Mouse (Mus musculus) urinary bladder, adult 2 months (tissue): ENCODE measurements around the gene Cep89. TPM values are rescaled to one million over a fixed set of nuclear protein-coding genes. Genes with fewer than 3 reads are reported as not detected.

Experiments
- DNase-seq: peaks from one replicate; pipeline ENCODE4 v3.0.0; 2022; ENCODE audit warnings: low spot score
- polyA plus RNA-seq: library from polyadenylated mRNA; depleted of rRNA; stranded (reverse); fragments of >200 nt; gene quantifications from 2 replicates; pipeline ENCODE4 v1.2.3, GENCODE M21; 2012

The Cep89 gene
- polyA plus RNA-seq, 1 experiment, result 13.4 TPM

DNA sequence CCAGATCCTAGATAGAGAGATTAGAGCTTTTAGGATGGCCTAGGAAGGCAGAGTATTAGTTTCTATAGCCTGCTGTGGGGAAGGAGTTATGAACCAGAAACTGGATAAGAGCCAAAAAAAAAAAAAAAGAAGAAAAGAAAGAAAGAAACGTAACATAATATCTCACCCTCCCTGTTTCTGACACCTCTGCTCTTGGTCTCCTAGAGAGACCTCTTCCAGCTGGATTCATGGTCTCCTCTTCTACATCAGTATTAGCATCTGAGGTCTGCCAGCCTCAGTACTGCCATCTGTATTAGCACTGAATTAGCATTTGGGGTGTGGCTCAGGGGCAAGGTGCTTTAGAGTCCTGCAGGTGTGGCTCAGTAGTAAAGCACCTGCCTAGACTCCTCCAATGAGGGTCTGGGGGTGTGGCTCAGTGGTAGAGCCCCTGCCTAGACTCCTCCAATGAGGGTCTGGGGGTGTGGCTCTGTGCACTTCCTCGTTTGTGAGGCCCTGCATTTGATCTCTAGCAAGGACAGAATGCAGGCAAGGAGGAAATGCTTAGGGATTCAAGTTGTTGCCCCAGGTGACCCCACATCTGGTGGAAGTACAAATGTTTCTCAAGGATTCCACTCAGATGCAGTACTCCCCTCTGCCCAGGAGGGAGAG lies 14.0 kb upstream of the Cep89 start:
- DNase-seq, result no peak

DNA sequence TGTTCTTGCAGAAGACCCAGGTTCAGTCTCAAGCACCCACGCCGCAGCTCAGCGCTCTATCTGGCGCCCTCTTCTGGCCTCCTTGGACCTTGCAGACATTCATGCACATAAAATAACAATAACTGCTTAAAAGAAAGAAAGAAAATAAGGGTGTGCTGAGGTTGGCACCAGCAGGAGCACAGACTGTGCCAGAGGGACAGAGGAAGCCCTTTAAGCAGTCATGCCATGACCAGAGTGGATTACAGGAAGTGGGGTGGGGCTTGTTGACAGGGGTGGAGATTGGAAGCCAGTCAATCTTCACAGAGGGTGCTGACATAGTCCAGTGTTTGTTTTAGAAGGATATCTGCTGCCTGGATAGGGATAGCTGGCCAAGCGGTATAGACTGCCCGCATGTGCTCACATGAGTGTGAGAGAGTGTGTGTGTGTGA lies 10.3 kb upstream of the Cep89 start:
- no peak for DNase-seq

DNA sequence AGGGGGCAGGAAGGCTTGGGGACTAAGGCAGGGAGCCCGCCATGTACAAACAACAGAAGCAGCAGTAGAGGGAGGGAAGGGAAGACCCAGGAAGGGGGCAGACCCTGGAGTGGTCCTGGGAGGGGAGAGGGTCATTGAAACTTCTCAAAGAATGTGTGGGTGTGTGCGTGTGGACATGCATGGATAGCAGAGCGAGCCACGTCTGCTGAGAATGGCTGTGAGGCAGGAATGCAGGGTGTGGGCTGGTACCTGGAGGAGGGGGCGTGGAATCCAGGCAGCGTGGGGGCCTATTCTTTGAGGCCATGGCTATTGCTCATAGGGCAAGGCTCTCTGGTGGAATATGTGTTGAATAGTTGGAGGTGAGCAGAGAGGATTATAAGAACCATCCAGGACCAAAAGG lies 8.1 kb upstream of the Cep89 start:
- DNase-seq, result no peak

DNA sequence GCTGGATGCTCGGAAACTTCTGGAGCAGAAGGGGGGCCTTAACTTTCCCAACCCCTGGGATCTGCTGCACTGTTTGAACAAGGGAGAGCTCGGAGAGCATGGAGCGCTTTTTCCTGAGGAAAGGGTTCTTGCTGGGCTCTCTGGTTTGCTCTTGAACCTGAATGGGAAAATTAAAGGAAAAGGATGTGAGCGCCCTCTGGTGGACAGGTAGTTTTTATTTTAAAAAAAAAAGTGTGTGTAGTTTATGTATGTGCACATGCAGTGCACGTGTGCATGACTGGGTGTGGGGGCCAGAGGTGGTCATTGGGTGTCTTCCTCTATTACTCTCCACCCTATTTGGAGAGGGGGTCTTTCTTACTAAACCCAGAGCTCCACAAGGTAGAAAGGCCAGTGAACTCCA lies 3.9 kb upstream of the Cep89 start:
- DNase-seq, result no peak

DNA sequence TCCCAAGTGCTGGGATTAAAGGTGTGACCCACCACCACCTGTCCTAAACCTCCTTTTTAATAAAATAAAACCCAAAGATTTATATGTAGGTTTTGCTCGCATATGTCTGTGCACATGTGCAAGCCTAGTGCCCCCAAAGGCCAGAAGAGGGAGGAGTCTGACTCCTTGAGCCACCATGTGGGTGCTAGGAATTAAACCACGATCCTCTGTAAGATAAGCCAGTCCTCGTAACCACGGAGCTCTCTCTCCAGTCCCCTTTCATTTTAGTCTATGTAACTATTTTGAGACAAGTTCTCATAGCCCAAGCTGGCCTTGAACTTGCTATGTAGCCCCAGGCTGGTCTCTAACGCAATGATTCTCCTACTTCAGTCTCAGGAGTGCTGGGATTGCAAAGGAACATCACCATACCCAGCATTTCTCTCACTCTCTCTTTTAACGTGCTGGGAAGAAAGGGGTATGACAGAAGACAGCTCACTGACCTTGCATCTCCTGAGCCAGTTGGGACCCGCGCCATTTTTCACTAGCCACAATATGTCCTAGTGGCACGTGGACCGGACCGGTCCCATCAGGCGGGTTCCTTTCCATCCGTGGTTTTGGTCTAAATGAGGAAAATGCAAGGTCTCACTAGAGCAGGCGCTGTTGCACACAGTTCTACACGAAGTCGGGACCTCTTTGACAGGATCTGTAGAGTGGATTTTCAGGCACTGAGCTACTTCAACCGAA lies 940 bp upstream of the Cep89 start:
- DNase-seq, result no peak

DNA sequence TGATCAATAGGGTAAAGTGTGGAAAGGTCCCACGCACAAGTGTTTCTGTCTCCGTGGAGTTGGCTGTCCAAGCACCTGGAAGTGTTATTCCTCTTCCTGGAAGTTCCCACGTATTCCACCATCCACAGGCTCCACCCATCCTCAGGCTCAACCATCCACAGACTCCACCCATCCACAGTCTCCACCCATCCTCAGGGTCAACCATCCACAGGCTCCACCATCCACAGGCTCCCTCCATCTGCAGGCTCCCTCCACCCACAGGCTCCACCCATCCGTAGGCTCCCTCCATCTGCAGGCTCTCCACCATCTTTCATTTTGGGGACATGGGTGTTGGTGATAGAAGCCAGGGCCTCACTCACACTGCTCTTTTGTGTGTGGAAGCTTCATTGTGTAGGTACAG lies 4.3 kb downstream of the Cep89 start:
- DNase-seq, result no peak

DNA sequence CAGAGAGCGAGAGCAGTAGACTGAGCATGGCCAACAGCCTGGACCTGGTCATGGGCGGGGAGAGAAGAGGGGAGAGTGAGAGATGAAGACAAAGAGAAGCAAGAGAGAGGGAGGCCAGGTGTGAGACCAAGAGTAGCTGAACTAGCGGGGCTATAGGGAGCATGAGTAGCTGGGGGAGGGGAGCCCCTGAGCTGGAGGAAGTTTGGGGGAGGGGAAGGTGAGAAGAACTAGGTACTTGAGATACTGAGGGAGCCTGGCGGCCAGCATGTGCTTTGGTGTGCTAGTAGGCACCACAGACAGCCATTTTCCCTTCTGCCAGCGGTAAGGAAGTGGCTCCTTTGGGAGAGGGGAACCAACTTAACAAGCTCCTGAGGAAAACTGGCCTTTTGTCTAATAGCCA lies 18.4 kb downstream of the Cep89 start:
- DNase-seq, result no peak

DNA sequence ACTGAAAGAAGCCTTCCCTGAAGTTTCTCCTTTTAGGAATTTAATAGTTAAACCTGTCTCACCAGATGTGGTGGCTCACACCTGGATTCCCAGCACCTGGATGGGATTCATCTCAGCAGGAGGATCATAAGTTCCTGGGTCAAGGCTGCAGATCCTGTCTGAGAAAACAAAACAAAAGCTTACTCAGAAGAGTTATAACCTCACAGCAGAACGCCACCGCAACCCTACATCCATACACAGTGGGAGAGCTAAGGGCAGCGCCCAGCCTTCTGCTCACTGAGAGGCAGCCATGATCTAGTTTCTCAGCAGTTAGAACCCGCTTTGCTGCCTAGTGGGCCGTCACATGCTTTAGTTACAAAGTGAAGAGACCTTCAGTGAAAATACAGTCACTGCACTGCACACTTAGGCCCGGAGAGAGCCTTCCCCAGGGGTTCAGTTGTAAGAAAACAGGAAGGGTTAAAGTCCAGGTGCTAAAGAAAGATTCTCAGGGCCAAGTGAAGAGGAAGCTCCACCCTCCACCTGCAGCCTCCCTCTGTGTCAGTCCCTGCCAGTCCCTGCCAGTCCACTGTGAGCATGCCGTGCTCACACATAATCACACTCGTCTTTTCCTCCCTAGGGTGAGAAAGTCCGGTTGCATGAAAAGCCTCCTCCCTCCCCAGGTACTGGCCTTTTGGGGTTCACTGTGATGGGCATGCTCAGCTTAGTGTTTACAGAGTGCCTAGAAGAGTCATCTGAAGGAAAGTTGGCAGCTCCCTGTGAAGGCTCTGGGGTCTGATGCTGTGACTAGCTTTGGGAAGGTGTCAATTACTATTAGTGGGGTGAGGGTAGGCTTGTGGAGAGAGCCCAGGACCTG lies 19.2 kb downstream of the Cep89 start:
- DNase-seq, result no peak

DNA sequence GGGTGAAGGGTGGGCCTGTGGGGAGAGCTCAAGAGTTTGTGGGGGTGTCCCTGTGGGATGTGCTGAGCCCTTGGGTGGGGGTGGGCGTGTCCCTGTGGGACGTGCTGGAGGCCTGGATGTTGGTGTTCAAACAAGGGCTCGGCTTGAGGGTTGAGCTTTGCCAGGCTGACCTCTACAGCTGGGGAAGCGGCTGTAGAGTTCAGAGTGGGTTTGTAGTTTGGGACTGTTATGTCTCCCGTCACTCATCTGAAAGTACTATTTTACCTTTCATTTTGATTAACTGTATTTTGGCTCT lies 19.8 kb downstream of the Cep89 start:
- no peak for DNase-seq

DNA sequence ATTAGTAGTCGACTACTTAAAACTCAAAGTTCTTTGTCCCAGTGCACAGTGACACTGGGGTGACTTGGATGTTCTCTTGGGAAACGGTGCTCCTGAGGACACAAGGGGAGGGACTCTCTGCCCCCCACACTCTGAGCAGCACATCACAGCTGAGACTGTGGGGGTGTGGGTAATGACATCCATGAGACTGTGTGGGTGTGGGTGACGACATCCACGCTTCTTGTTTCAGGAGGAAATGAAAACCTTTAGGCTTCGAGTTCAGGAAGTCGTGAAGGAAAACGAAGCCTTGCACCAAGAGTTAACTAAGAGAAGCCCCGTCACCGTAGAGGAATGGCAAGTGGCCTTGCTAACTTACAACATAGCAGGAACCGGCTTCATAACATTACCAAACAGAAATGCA lies 26.2 kb downstream of the Cep89 start:
- no peak for DNase-seq

DNA sequence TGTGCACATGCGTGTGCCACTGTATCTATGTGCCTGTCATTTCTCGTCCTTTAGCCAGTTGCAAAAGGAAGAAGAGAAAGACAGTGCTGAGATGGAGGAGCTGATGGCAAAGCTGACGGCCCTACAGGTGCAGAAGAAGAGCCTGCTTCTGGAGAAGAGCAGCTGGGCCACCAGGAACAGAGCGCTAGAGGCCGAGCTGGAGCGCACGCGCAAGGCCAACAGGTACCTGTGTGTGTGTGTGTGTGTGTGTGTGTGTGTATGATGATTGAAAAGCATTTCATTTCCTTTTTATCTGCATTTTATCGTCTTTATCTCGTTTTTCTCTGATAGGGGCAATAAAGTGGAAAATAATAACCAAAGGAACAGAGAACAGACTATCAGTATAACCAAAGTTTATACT lies 31.3 kb downstream of the Cep89 start:
- no peak for DNase-seq

DNA sequence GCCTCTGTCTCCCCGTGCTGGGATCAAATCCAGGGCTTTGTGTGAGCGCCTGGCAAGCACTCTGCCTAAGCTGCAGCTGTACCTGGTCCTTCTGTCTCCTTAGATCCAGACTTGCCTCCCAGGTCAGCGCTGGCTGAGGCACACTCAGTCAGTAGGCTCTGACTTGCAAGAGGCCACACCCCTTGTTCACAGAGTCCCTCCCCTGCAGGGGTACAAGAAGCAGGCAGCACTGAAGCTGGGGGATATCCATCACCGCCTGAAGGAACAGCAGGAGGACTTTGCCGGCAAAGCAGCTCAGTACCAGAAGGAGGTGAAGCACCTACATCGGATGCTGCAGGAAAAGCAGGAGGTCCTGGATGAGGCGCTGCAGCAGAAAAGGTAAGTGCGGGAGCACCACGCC lies 38.4 kb downstream of the Cep89 start:
- DNase-seq, result no peak

DNA sequence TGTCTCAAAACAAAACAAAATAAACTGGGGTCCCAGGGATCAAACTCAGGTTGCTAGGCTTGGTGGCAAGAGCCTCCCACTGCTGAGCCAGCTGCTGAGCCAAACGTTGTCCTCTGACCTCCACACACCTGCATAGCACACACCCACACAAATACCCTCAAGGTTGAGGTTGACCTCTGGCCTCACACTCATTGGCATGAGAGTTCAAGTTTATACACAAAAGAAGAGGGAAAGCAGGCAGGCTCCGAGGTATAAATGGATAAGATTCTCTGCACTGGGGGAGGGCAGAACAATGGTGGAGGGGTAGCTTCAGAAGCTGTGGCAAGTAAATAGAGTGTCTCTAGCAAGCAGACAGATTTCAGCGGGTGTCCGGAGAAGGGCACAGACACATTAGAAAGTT lies 50.7 kb downstream of the Cep89 start:
- DNase-seq, result no peak

DNA sequence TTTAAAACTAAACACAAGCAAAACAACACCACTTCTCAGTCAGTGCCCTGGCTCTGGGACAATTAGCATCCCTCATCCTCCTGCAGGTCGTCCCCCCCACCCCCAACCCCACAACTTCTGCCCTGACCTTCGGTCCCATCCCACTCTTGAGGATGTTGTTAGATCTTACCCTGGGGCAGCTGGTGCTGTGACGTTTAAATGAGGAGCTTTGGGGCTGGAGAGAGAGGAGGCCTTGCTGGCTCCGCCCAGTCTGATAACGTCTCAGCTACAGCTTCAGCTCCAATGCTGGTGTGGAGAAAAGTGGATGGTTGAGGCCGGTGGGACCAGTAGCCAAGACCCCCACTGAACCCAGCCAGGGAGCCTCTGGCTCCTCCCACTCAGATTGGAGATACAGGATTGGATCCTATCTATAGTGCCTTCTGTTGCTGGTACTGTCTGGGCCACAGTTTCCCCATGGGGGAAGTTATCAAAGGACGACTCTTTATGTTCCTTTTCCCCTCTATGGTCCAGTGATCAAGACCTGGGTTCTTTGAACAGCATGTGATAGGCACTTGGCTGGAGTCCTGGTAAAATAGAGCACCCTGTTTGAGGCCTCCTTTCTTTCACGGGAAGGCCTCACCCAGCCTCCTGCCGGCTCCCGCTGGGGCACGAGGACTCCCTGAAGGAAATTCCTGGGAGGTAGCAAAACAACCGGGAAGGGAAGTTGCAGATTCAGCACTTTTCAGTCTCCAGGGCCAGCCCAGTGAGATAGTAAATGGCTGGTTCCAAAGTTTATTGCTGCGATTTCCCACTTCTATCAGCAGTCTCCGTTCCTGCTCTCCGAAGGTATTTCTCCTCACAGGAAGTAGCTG lies 51.4 kb downstream of the Cep89 start, which contains the start of gene Slc7a9:
TSS of gene Slc7a9 (plus strand) at position 801 of the 851 bp plus-strand sequence.
- no peak for DNase-seq

DNA sequence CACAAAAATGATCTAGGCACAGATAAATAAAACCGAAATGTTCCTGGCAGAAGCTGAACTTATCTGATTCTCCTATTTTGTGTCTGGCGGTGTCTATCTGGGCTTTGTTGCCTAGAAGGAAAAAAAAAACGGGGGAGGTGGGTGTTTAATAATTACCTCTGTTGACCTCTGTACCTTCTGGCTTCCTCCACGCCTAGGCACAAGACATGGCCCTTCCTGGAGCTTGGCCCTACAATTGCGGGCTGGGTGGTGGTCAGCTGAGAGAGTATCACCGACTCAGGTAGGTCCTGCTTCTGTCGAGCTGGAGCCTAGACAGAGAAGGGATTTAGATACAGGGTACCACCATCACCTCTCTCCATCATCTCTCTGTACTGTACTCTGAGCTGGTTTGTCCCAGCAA lies 52.0 kb downstream of the Cep89 start:
- no peak for DNase-seq

DNA sequence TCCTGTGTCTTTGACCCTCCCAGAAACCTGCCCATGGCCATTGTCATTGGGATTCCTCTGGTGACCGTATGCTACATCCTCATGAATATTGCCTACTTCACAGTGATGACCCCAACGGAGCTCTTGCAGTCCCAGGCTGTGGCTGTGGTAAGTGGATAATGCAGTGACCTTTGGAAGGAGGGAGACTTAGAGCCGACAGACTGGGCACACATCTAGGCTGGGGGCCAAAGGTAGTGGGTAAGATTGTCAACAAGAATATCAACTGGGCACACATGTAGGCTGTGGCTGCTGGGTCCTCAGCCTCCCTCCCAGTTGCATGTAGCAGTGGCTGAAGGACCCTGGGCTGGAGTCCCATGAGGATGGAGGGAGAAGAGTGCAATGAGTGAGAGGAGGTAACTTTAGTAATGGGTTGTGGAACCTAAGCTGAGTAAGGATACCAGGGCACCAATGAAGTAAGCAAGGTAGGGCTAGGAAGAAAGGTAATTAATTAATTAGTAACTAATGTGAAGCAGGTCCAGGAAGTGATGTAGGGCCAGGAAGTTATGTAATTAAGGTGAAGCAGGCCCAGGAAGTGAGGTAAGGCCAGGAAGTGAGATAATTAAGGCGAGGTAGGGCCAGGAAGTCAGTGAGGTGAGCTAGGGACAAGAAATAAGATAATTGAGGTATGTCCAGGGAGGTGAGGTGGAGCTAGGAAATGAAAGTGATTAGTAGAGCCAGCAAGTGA lies 59.4 kb downstream of the Cep89 start:
- DNase-seq, result no peak

DNA sequence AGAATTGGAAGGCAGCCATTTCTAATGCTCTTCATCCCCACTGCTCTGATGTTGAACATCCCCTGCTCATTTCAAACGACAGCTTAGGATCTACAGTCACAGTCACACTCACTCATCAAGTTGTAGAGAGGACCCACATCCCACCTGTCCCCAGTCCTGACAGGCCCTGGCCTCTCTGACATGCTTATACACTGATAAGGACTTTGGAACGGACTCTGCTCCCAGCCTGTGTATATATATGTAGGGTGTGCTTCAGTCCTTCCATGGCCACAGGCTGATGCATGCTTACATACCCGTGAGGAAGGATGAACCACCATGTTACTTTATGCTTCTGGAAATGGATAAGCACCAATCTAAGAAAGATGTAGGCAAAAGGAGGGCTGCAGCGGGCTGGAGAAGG lies 64.1 kb downstream of the Cep89 start:
- no peak for DNase-seq

DNA sequence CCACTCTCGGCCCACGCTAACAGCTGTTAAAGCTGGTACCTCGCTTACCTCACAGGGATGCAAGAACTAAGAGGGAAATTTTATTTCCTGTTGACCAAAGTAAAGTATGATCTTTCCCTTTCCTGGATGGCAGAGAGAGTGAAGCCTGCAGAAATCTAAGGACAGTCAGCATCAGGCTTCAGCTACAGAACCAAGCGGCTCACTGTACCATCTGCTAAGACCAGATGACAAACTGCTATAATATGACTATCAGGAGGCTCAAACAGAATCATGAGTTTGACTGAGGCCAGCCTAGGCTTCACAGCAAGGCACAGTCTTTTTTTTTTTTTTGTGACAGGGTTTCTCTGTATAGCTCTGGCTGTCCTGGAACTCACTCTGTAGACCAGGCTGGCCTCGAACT lies 68.2 kb downstream of the Cep89 start:
- DNase-seq, result no peak

DNA sequence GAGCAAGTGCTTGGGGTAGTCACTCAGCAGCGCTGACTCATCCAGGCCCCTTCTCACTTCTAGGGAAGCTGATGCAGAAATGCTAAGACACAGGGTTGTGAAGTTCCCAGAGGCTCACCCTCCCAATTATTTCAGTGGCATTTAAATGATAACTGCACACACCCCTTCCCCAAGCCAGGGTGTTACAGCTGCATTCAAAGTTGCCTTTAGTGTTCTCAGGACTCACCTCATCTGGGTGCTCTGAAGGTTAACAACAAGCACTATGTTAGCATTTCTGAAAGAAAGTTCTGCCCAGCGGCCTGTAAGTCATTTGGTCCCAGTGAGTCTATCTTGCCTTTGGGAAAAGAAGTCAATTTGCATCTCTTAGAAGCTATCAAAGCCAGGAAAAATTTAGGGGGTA lies 71.0 kb downstream of the Cep89 start:
- DNase-seq, result no peak

DNA sequence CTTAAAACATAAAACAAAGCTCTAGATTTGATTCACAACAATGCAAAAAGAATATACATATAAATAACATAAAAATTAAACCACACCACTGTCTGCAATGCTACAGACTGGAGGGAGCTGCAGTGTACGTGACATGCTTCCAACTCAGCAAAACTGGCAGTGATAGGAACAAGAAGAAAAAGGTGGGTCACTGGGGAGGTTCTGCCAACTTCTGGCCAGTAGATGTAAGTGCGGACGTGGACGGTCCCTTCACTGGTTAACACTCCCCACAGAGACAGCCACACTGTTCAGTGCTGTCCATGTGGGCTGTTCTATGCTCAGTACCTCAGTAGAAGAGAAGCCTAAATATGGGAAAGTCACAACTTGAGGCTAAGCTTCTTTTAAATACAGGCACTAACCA lies 74.0 kb downstream of the Cep89 start:
- no peak for DNase-seq

DNA sequence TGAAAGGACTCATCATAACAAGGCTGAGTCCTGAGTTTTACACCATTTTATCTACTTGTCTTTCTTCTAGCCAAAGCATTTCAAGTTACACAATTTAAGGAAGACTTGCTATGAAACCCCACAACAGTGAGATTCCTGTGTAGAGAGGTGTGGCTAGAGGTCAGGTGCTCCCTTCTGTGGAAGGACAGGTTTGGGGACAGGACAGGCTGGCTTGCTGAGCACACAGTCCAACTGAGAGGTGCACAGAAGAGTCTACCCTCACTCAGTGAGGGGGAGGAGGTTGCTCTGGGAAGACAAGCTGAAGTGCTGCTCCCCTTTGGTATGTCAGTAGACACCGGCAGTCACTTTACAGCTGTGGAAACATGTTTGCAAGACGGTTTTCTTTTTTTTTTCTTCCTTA lies 79.6 kb downstream of the Cep89 start:
- no peak for DNase-seq
